Mouse (Mus musculus) cortical plate, adult 2 months (tissue): ENCODE data around the gene Vdr.

Experiments used
- CTCF ChIP-seq: fragments of 200-500 bp; IDR thresholded peaks from 2 replicates; pipeline ENCODE4 v1.5.1; 2011; ENCODE audit warnings: mild to moderate bottlenecking, control low read depth, low read length; ENCODE audit not compliant: insufficient read depth; ENCODE audit errors: extremely low read depth
- POLR2A ChIP-seq: fragments of 200-500 bp; IDR thresholded peaks from 2 replicates; pipeline ENCODE4 v1.6.1; 2011; ENCODE audit warnings: mild to moderate bottlenecking, low read length, control low read depth; ENCODE audit not compliant: insufficient read depth; ENCODE audit errors: extremely low read depth

DNA sequence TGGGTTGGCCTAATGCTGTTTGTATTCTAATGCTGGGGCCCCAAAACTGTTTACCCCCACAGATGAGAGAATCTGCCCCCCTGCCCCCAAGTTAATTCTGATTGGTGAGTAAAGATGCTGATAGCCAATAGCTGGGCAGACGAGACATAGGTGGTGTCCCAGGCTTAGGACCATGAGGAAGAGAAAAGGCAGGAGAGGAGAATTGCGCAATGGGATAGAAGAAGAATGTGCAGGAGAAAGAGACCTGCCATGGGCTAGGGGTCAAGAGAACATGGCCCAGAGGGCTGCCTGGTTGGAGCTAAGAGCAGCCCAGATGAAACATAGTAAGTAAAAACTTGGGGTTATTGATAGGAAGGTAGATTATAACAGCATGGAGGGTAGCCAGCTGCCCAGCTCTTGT lies 29.7 kb upstream of the Vdr start:
- no peak for TF ChIP-seq CTCF
- no peak for TF ChIP-seq POLR2A
